Mouse (Mus musculus) liver, embryonic 13.5 days (tissue): ENCODE results near the gene Ngf. TPM values are rescaled to one million over a fixed set of nuclear protein-coding genes. Genes with fewer than 3 reads are reported as not detected.

Experiments used
- ATAC-seq: fragments of 200-750 bp; cut with Nextera tagmentation; 2 replicates; pipeline ENCODE4 v1.8.0; 2017; ENCODE audit warnings: low read depth, mild to moderate bottlenecking, moderate number of reproducible peaks, moderate library complexity
- DNase-seq: peaks from one replicate; pipeline ENCODE4 v3.0.0; 2022
- H3K27ac ChIP-seq: fragments of 300-500 bp; sonication (generic); 2 replicates; pipeline ENCODE4 v1.5.1; 2015; ENCODE audit warnings: moderate library complexity, mild to moderate bottlenecking, inconsistent platforms
- H3K27me3 ChIP-seq: fragments of 300-500 bp; sonication (generic); 2 replicates; pipeline ENCODE4 v1.6.1; 2015; ENCODE audit warnings: mild to moderate bottlenecking, inconsistent platforms
- H3K36me3 ChIP-seq: fragments of 300-500 bp; sonication (generic); 2 replicates; pipeline ENCODE4 v1.6.1; 2015; ENCODE audit warnings: mild to moderate bottlenecking, inconsistent platforms
- H3K4me1 ChIP-seq: fragments of 300-500 bp; sonication (generic); replicated peaks from 2 replicates; pipeline ENCODE4 v1.6.1; 2015; ENCODE audit warnings: inconsistent platforms
- H3K4me2 ChIP-seq: fragments of 300-500 bp; sonication (generic); 2 replicates; pipeline ENCODE4 v1.6.1; 2015; ENCODE audit warnings: inconsistent platforms, mild to moderate bottlenecking, moderate library complexity
- H3K4me3 ChIP-seq: fragments of 300-500 bp; sonication (generic); replicated peaks from 2 replicates; pipeline ENCODE4 v1.5.1; 2015; ENCODE audit warnings: mild to moderate bottlenecking, inconsistent platforms
- H3K9ac ChIP-seq: fragments of 300-500 bp; sonication (generic); 2 replicates; pipeline ENCODE4 v1.6.1; 2015; ENCODE audit warnings: mild to moderate bottlenecking, inconsistent platforms
- H3K9me3 ChIP-seq: fragments of 300-500 bp; sonication (generic); replicated peaks from 2 replicates; pipeline ENCODE4 v1.6.1; 2016; ENCODE audit warnings: inconsistent platforms
- polyA plus RNA-seq: library from polyadenylated mRNA; unstranded; fragments of >200 nt; fragmentation: Nextera tagmentation; extraction: Ambion mirVana; gene quantifications from 2 replicates; pipeline ENCODE4 v1.2.1, GENCODE M21; 2015

Gene Ngf
- polyA plus RNA-seq, 1 experiment from 2014 or later = 0.17 TPM

DNA sequence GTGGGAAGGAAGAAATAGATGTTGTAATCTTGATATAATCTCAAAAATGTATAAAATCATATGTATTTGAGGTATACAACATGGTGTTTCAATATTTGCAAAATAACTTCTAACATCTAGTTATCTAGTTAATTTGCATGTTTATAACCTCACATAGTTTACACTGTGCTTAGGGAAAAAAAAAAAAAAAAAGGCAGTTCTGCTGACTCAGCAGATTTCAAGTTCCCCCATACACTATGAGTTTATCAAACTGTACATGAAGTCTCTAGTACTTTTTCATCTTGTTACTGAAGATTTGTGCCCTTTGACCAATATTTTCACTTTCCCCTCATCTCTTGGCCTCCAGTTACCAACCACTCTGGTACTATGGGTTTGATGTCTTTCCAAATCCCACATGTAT lies 86.9 kb downstream of the Ngf start:
- H3K9ac ChIP-seq = no peak overlapping the region
- H3K4me1 ChIP-seq = no peaks in the 10 kb centered on the region
- H3K4me2 ChIP-seq = no peak overlapping the region
- no peaks in the 10 kb centered on the region for H3K9me3 ChIP-seq
- no peak overlapping the region for H3K4me3 ChIP-seq
- DNase-seq (no peak), ATAC-seq (no peak)
- H3K27ac ChIP-seq = no peak overlapping the region
- H3K36me3 ChIP-seq = no peaks in the 10 kb centered on the region
- H3K27me3 ChIP-seq = no peaks in the 10 kb centered on the region
